Mouse (Mus musculus) T-cell, adult 2 months (primary cell): ENCODE data around the gene Ulk4.
A peak's percentile ranks its signal among the peaks of the same experiment; 100 is the strongest.

Experiments used
- DNase-seq: peaks from one replicate; pipeline ENCODE4 v3.0.0; 2022; ENCODE audit warnings: low spot score

The Ulk4 gene

DNA sequence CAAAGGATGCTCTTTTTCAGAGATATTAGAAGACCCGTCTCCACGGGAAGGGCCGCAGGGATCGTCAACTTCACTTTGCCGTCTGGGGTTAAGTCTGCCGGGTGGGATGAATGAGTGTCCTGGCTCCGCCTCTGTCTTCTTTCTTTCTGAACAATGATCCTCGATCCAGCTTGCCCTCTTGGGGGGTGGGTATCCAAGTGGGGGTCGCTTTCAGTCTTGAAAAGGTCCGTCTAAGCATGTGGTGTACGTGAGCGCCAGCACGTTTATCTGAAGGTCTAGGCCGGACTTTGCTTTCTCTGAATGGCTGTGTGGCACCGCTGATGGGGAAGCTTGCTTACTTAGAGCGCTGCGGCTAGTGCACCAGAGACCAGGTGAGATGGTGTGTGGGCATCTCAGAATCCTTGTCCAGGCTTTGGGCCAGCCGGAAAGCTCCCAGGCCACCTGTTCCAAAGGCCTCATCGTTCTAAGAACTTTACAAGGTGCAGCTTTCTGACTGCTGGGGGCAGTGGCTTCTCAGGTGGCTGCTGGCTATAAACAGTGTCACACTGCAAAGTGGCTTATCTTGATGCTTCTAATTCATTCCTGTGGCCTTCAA, 23.1 kb upstream of the Ulk4 start:
- DNase-seq, result no peak

DNA sequence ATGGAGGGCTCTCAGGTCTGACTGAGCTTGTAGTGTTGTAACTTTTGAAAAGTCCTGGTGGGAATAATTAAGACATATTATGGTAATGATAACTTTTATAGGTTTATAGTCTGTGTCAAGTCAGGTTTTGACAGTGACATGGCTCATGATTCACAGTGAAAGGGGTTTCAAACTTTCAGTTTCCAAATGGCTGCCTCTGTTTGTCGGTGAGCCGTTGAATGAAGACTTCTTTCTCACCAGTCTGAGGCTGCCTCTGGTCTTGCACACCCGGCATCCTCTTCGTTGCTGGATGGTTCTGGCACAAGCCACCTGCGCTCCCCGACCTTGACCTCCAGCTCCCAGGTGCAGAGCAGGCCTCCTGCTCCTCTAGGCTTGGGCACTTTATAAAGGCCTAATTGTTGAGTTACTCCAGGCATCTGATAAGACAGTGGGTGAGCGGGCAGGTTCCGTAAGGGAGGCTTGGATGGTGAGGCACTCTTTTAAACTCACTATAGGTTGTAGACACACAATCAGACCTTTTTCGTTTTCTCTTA, 22.3 kb upstream of the Ulk4 start:
- DNase-seq, result no peak

DNA sequence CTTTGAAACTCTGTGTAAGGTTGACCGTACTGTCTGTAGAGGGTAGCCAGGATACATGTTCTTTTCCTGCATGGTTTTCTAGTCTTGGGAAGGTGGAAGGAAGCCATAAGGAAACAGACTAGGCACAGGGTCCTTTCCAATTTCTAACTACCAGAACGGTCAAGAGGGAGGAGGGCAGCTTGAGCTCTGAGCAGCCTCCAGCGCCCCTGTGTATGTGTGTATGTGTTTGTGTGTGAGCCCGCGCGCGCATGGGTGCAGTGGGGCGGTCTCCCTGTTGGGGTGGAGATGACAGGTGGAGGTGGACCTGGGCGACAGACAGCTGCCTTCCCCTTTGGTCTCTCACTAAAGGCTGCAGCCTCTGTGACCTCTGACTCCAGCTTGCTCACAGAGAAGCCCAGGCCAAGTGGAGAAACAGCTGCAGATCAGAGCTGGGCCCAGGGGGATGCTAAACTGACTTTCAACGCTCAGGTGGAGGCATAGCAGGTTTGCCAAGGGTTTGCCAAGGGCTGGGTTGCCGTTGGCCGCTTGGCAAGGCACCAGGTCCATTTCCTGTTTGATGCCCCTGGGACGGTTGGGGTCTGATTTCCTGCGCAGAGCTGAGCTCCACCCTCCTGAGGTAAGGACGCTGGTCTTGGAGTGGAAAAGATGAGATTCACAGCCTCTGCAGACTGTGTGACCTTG, 21.6 kb upstream of the Ulk4 start:
- DNase-seq, result peak; percentile 38

DNA sequence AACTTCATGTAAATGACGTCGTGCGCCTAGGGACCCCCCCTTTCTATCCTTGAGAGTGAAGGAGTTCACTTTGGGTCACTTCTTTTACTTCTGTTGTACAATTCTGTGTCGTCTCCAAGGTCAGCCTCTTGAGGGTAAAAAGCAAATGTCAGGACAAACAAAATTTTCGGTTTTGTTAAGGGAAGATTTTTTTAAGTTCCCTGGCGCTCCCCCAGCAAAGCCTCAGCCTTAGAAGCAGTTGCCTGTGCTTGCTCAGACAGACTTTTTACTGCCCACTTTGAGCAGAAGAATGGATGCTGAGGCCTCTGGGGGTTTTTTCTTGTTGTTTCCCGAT, 21.0 kb upstream of the Ulk4 start:
- no peak for DNase-seq

- DNase-seq, result peak; percentile 43
These were observed 20.4 kb upstream of the Ulk4 start, which contains the start of gene Trak1 for GRCm38 (mm10) chr9:121297171-121298064. TSS of gene Trak1 (plus strand) at chr9:121297502.

- no peak for DNase-seq
These were observed 18.2 kb upstream of the Ulk4 start for GRCm38 (mm10) chr9:121295221-121295620.

GRCm38 (mm10) chr9:121293187-121293586, 16.2 kb upstream of the Ulk4 start:
- DNase-seq, result no peak

- DNase-seq, result no peak
These were observed 14.3 kb upstream of the Ulk4 start for GRCm38 (mm10) chr9:121291275-121291674.

- DNase-seq, result no peak
These were observed 9.4 kb upstream of the Ulk4 start for GRCm38 (mm10) chr9:121286325-121286901.

- DNase-seq, result peak; percentile 71
These were observed 8.6 kb upstream of the Ulk4 start for GRCm38 (mm10) chr9:121285341-121286324.

DNA sequence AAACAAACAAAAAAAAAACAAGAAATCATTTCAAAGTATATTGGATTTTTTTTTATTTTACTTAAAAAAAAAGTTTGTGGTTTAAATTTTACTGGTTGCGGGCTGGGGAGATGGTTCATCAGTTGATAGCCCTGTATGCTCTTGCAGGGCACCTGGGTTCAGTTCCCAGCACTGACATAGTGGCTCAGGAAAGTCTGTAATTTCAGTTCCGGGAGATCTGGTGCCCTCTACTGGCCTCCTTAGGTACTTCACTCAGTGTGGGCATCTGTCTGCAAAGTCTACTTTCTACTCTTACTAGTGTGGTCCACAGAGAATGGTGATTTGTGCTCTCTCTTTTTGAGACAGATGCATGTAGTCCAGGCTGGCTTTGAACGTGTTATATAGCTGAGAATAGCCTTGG, 7.4 kb upstream of the Ulk4 start:
- DNase-seq, result peak; percentile 62

- DNase-seq, result no peak
These were observed 6.7 kb upstream of the Ulk4 start for GRCm38 (mm10) chr9:121283620-121284185.

DNA sequence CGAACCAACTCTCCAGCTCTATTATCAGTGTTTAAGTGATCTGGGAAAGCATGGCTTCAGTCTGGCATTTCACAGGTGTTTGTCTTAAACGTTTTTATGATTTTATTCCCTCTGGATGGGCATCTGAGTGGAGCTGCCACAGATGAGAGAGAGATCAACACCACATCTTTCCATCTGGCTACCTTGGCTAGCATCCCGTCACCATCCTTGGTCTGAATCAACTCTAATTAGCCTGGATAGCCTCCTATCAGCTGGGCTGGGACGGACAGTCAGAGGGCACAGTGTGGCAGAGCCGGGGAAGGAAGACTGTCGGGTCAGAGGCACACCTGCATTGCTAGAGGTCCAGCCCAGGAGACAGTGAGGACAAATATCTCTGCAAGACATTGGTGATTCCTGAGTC, 4.9 kb upstream of the Ulk4 start:
- no peak for DNase-seq

DNA sequence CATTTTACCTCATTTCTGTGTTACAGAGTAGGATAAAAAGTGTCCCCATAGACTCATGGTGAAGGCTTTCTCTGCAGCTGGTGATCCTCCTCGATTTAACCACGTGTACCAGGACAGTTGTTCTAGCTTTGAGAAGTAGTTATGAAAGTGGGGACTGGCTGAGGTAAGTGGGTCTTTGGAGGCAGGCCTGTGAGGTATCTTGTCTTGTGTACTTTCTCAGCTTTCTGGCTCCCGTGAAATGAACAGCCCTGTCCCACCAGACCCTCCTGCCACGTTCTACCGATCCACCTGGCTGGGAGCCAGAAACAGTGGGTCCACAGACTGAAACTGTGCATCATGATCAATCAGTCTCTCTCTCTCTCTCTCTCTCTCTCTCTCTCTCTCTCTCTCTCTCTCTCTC, 2.2 kb upstream of the Ulk4 start:
- no peak for DNase-seq

DNA sequence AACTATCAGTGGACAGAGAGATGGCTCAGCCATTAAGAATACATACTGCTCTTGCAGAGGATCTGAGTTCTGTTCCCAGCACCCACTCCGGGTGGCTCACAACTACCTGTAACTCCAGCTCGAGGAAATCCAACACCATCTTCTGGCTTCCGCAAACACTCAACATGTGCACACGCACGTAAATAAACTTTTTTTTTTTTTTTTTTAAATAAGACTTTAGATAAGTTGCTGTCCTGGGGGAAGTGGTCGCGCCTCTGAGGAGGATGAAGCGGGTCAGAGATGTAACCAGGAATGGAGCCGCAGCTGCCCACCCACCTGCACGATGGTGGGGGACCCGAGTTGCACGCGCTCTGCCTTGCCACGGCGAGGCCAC, 266 bp downstream of the Ulk4 start:
- no peak for DNase-seq

DNA sequence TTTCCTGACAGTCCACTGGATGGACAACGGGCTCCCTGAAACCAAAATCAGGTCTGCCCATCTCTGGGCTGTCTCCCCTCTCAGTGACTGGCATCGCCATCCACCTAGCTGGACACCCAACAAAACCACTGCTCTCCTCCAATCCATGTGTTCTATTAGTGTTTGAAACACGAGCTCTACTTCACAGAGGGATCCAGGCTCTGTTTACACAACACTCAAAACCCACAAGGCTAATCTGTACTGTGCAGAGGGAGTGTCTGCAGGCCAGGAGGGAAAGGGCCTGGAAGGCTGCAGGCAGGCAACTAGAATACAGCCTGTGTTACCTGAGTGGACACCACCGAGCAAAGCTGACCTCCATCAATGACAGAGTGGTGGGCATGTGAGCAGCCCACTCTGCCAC, 5.4 kb downstream of the Ulk4 start:
- DNase-seq, result no peak

GRCm38 (mm10) chr9:121271149-121271548, 5.8 kb downstream of the Ulk4 start:
- DNase-seq, result no peak

- no peak for DNase-seq
These were observed 11.7 kb downstream of the Ulk4 start for GRCm38 (mm10) chr9:121265307-121265706.

DNA sequence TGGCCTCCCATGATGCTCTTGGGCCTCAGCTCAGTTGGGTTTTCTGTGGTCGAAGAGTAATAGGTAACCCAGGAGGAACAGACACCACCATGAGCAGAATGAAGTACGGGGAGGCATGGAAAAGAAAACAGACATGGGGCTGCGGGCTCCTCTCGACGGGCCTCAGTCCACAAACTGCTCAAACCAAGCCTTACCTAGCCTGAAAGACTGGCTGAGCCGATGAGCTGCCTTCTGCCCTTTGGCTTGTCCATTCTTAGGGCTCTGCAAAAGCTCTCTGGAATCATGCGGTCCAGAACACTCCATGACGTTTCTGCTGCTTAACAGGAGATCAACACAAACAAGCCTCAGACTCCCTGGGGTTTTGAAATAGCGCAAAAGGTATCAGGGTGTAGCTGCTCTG, 19.9 kb downstream of the Ulk4 start:
- DNase-seq, result no peak

DNA sequence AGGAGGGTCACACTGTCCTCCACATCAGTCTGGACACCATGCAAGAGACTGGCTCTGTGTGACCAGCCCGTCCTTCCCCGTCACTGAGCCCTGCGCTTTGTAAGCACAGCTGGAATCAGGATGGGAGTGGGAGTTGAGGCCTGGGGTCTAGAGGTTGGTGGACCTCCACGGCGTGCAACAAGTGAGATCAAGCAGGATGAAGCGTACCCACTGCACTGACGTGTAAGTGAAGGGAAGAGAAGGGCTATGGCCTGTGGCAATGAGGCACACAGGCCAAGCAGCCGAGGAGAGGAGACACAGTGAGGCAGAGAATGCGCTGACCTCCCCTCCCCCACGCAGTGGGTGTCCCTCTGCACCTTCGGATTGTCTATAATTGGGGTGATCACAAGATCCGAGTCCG, 22.2 kb downstream of the Ulk4 start:
- no peak for DNase-seq

DNA sequence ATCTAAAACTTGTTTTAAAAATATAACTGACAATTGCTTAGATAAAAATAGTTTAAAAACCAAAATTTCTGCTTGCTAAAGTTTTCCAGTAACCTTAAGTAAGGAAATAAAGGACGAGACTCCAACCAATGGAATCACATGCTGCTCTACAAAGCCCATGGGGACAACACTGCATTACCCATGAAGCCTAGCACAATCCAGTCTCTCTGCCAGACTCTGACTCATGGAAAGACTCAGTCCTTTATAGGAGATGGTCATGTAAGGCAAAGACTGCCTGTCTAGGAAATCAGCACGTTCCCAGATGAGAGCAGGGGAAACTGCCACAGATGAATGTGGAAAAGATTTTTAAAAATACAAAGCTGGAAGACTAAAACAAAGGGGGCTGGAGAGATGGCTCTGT, 23.0 kb downstream of the Ulk4 start:
- no peak for DNase-seq
